Mouse (Mus musculus): ENCODE measurements around the gene Mms19. TPM values are rescaled to one million over a fixed set of nuclear protein-coding genes. Genes with fewer than 3 reads are reported as not detected.

Mms19 gene
- polyA plus RNA-seq, 1 experiment from 2014 or later, result 27.0 TPM

Other genes with a start within 250 kb of the Mms19 start
- 18.2 and 21.4 TPM in 2 replicates for gene Slit1, start 237.5 kb downstream of the Mms19 start, polyA plus RNA-seq (2015; fragmentation: Nextera tagmentation; extraction: Ambion mirVana)
- gene Arhgap19, start 179.1 kb downstream of the Mms19 start, polyA plus RNA-seq (2015; fragmentation: Nextera tagmentation; extraction: Ambion mirVana), result 4.3 TPM in 2 replicates
- 27.3 and 28.2 TPM in 2 replicates for gene Frat1, start 151.2 kb downstream of the Mms19 start, polyA plus RNA-seq (2015; fragmentation: Nextera tagmentation; extraction: Ambion mirVana)
- gene Frat2, start 133.0 kb downstream of the Mms19 start, polyA plus RNA-seq (2015; fragmentation: Nextera tagmentation; extraction: Ambion mirVana), result 5.0 and 5.6 TPM in 2 replicates
- 19.2 TPM in 2 replicates for gene Rrp12, start 85.0 kb downstream of the Mms19 start, polyA plus RNA-seq (2015; fragmentation: Nextera tagmentation; extraction: Ambion mirVana)
- 509 and 565 TPM in 2 replicates for gene Pgam1, start 69.2 kb downstream of the Mms19 start, polyA plus RNA-seq (2015; fragmentation: Nextera tagmentation; extraction: Ambion mirVana)
- gene Exosc1, start 47.7 kb downstream of the Mms19 start, polyA plus RNA-seq (2015; fragmentation: Nextera tagmentation; extraction: Ambion mirVana), result 59.1 and 61.3 TPM in 2 replicates
- 84.2 and 90.2 TPM in 2 replicates for gene Zdhhc16, start 47.7 kb downstream of the Mms19 start, polyA plus RNA-seq (2015; fragmentation: Nextera tagmentation; extraction: Ambion mirVana)
- gene Ubtd1, start 606 bp upstream of the Mms19 start, polyA plus RNA-seq (2015; fragmentation: Nextera tagmentation; extraction: Ambion mirVana), result 9.1 and 10.1 TPM in 2 replicates
- 0.71 and 0.94 TPM in 2 replicates for gene Ankrd2, start 54.8 kb upstream of the Mms19 start, polyA plus RNA-seq (2015; fragmentation: Nextera tagmentation; extraction: Ambion mirVana)
- 1.6 and 1.7 TPM in 2 replicates for gene Hoga1, start 64.5 kb upstream of the Mms19 start, polyA plus RNA-seq (2015; fragmentation: Nextera tagmentation; extraction: Ambion mirVana)
- not detected in 2 replicates for gene 4933411K16Rik, start 71.1 kb upstream of the Mms19 start, polyA plus RNA-seq (2015; fragmentation: Nextera tagmentation; extraction: Ambion mirVana)
- 160 and 163 TPM in 2 replicates for gene Morn4, start 105.2 kb upstream of the Mms19 start, polyA plus RNA-seq (2015; fragmentation: Nextera tagmentation; extraction: Ambion mirVana)
- gene Pi4k2a, start 109.3 kb upstream of the Mms19 start, polyA plus RNA-seq (2015; fragmentation: Nextera tagmentation; extraction: Ambion mirVana), result 27.8 and 28.5 TPM in 2 replicates
- gene Avpi1, start 147.9 kb upstream of the Mms19 start, polyA plus RNA-seq (2015; fragmentation: Nextera tagmentation; extraction: Ambion mirVana), result 4.9 and 8.3 TPM in 2 replicates
- 1.4 and 1.8 TPM in 2 replicates for gene Marveld1, start 166.2 kb upstream of the Mms19 start, polyA plus RNA-seq (2015; fragmentation: Nextera tagmentation; extraction: Ambion mirVana)
- 64.9 and 65.7 TPM in 2 replicates for gene Zfyve27, start 182.8 kb upstream of the Mms19 start, polyA plus RNA-seq (2015; fragmentation: Nextera tagmentation; extraction: Ambion mirVana)
- gene Sfrp5, start 221.1 kb upstream of the Mms19 start, polyA plus RNA-seq (2015; fragmentation: Nextera tagmentation; extraction: Ambion mirVana), result 1.4 and 2.1 TPM in 2 replicates

Data from midbrain, embryonic 16.5 days (tissue).